Mouse (Mus musculus): ENCODE results near the gene Synj2.

The Synj2 gene

DNA sequence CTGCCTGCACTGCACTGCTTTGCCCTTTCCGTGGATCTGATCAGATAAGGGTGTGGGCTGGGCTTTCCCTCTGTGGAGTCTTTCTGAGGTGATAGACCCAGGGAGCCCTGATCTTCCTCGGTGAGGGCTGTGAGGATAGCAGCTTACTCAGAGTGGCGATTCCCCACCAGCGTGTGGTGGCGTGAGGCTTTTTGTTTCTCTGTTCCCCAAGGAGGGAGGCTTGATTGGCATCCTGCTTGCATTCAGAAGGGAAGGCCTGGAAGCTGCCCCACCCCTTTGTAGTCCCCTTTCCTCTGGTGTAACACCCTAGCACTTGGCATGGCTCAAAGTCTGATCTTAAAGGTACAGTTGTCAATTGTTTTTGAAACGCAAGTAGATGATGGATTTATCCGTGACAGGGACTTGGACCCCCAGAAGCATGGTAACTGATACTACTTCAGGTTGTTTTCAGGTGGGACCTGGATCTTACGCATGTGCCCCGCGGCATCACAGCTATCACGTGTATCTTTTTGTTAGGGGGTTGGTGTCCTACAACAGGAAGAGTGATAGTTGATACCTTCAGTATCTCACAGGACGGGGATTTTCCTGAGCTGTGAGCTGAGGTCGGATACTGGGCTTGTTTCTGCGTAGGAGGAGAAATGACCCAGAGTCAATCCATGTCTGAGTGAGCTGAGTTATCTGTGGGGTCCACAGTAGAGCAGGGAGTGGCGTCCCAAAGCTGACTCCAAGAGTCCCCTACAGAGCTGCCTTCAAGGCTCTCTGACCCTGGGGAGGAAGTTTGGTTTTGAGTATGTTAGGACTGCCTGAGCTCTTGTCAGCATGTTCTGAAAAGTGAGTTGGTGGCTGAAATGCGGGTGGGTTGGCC lies 36.2 kb downstream of the Synj2 start:
- peak; percentile 41 for DNase-seq

GRCm38 (mm10) chr17:5977921-5978504 lies 36.9 kb downstream of the Synj2 start:
- DNase-seq, result no peak

DNA sequence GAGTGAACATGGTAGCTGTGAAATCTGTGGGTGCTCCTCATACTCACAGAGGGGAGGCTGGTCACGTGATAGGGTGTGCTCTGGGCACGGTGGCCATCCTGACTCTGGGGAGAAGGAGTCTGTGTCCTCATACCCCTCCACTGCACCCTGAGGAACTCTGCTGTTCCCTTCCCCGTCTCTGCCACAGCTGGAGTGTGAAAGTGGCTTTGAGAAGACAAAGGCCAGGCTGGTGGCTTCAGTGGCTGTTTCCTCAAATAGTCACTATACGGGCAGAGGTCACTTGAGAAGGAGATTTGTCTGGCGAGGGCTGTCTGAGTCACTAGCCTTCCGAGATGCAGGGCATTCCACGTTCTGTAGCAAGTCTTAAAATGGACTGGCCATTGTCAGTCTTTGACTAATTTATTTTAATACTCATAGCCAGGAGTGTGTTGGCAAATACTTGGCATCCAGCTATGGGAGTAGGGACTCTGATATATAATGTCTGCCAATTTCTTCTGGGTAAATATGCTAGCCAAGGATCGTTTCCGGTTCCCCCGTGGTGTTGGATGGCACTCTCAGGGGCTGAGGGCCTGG lies 37.5 kb downstream of the Synj2 start:
- DNase-seq, result peak; percentile 44

GRCm38 (mm10) chr17:5980860-5981259 lies 39.8 kb downstream of the Synj2 start:
- DNase-seq, result no peak

DNA sequence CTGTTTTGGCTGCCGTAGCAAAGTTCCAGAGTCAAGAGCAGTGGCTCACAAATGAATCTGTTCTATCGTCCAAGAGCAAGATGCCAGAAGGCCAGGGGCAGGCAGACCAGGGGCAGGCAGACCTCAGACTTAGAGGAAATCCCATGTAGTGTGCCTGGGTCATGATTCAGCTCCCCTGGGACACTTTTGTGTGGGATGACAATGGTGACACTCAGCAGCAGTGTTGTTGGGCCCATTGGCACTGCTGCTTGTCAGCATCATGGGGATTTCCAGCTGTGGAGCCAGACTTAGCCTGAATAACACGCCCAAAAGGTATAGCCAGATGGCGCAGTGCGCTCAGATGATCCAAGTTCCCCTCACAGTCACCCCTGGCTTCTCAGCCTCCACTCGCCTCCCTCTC lies 42.1 kb downstream of the Synj2 start:
- DNase-seq, result no peak

- DNase-seq, result no peak
These were observed 42.8 kb downstream of the Synj2 start for GRCm38 (mm10) chr17:5983901-5984300.

GRCm38 (mm10) chr17:5984700-5985231 lies 43.7 kb downstream of the Synj2 start:
- DNase-seq, result no peak

- DNase-seq, result no peak
These were observed 44.2 kb downstream of the Synj2 start for GRCm38 (mm10) chr17:5985271-5985670.

- no peak for DNase-seq
These were observed 46.4 kb downstream of the Synj2 start for GRCm38 (mm10) chr17:5987271-5988056.

DNA sequence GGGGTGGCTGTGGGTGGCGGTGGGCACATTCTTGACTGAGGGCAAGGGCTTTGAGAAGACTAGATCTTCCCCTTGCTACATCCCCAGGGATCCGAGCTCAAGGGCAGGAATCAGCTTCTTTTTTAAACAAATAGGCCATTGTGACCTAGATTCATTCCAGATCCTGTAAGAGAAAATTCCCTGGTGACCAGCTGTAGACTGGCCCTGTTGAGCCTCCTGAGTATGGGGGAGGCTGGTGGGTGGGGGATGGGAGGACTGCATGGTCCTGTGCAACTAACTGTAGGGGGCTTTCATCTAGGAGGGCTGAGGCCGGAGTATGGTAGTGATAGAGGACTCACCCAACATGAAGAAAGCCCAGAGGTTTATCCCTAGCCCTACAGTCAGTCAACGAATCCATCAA lies 47.0 kb downstream of the Synj2 start:
- DNase-seq, result no peak

DNA sequence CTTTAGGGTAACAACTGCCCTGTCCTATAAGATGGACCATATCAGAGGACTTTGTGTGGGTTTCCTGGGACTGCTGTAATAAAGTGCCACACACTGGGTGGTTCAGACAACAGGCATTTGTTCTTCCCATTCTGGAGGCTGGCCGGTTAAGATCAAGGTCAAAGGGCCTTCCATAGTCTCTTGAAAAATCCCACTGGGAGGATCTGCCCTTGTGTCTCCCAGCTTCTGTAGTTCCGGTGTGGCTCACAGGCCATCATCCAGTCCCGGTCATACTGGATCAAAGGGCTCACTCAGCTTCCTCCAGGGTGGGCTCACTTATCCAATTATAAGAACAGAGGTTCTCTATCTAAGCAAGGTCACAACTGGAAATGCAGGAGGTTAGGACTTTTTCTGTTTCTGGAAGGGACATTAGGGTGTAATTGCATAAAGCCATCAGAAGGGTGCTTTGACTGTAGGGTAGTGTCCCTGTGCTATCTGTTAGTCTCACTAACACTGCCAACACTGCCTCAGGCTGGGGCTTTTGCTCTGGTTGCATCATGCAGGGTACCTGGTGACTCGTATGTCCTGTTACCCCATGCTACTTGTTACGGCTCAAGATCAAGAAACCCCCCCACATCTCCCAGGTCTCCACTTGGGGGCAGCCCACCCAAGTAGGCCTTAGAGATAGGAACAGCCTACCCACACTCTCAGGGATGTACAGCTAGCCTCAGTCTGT lies 51.9 kb downstream of the Synj2 start:
- no peak for DNase-seq

DNA sequence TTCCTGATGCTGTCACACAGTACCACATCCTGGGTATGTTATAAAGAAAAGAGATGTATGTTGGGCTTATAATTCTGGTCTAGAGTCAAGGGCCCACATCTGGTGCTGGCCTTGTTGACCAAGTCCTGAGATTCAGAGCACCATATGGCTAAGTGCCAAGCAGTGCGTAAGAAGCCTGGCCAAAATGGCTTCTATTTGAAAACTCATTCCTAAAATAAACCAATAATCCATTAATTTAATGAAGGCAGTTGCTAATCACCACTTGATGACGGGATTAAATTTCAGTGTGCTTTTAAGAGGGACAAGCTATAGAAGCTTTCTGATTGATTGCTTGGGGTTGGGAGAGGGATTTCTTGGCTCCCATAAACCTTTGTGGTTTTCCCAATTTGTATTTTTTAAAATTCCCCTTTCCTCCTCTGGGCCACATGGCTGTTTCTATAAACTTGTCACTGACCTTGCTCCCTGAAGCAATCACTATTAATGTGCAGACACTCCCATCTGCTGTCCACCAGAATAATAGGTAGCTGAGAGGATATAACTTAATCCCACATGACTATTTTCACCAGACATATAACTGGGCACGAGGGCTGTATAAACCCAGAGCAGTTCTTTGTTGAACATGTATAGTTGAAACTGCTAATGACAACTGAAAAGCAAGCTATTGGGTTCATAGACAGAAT lies 52.6 kb downstream of the Synj2 start:
- DNase-seq, result no peak

DNA sequence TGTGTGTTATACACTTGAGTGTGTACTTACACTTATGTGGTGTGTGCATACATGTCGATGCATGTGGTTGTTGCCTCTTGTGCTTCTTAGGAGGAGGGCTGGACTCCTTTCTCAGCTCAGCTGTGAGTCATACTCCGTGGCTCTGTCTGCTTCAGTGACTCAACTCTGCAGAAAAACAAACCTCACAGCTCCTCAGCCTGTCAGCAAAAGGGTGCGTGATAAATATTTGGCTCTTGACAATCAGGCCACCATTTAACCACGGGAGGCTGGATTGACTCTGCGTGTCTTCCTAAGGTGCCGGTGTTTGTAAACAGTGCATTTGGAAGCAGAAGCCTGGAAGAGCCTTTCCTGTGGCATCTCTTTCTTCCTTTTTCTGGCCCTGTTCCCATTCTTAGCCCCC lies 53.5 kb downstream of the Synj2 start:
- peak; percentile 51 for DNase-seq

GRCm38 (mm10) chr17:5996589-5996988 lies 55.5 kb downstream of the Synj2 start:
- DNase-seq, result no peak

GRCm38 (mm10) chr17:5997380-5998234 lies 56.5 kb downstream of the Synj2 start:
- no peak for DNase-seq

DNA sequence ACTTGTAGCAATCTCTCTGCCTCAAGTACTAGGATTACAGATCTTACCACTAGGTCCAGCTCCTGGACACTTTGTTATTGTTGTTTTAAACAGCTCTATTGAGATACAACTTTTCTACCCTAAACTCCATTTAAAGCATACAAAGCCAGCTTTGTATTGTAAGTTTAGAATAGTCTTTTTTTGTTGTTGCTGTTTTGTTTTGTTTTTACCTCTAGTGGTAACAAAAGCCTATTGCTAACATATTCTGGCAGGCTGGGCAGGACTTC lies 57.1 kb downstream of the Synj2 start:
- DNase-seq, result no peak

DNA sequence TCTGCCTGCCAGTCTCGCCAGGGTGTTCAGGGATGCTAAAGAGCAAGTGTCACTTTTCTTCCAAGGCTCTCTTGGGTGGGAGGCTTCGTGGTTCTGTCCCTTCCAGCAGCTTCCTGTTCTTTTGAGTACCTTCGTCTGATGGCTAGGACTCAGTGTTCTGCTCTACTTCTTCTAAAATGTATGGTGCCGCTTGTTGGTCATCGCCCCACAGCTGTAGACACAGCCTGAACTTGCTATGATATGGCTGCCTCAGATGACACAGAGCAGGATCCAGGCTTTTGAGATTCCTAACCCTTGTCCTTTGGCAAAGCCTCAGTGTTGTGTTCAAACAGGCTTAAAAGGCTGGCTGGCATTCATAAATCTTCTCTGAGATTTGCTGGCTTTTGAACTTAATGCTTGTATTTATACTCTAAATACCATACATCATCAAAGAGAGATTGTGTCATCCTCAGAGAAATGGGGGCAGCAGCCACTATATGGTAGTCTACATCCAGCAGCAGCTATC lies 58.0 kb downstream of the Synj2 start:
- no peak for DNase-seq

DNA sequence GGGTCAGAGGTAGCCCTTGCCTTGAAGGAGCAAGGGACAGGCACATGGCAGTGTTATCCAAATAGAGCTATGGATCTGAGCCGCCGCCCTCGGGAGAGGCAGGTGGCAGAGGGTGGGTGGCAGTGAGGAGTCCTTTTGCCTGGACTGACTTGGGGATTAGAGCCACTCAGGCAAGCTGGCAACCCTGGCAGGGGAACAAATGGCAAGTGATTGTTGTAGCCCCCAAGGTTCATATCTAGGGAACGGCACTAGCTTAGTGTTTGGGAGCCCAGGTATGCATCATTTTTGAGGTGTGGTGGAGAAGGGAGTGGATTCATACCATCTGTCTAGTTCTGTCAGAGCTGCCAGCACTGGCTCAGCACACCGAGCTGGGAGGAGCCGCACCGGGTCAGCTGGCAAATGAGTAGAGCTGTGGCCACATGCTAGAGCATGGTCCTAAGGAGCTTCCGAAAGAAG lies 59.8 kb downstream of the Synj2 start:
- DNase-seq, result no peak

GRCm38 (mm10) chr17:6001389-6001788 lies 60.3 kb downstream of the Synj2 start:
- DNase-seq, result no peak

- no peak for DNase-seq
These were observed 60.8 kb downstream of the Synj2 start for GRCm38 (mm10) chr17:6001836-6002235.

DNA sequence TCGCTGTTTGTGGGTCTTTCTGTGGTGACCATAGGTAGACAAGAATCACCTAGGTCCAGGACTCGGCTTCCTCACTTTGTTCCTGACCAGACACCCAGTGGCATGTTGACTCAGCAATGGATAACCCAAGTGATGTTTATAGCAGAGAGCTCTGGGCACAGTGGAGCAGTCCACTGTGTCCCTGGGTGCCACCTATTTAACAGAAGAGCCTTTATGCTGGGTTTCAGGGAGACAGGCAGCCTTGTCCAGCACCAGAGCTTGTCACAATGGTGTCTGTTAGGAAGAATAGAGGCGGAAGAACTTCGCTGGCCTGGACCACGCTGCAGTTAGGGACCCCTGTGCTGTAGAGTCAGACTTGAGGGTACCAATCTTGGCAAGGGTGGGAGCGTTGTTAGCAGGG lies 61.5 kb downstream of the Synj2 start:
- peak; percentile 71 for DNase-seq
